Mouse (Mus musculus) adrenal gland, postnatal 36 days (tissue): Measurements from ENCODE around the gene Ciart. TPM values are rescaled to one million over a fixed set of nuclear protein-coding genes. Genes with fewer than 3 reads are reported as not detected.
"Not testable (repeated sequence)": the region's sequence is repeated elsewhere in the genome, so short reads cannot be mapped to it uniquely, and the experiment has no call there.

Source experiments
- DNase-seq, 2 experiments: peaks; one replicate each; pipeline ENCODE4 v3.0.0; 2021; ENCODE audit warnings: mixed read lengths in 1 of 2
- long read RNA-seq, 2 experiments: library from polyadenylated mRNA; stranded (forward); transcript quantifications; one replicate each; pipeline ENCODE4 v2.0.0; 2021; ENCODE audit warnings: borderline sequencing depth in 2 of 2
- total RNA-seq, 2 experiments: library from RNA; stranded (reverse); gene quantifications; 2 replicates each; pipeline ENCODE4 v1.2.3; 2021

Gene Ciart
- 1 to 10 TPM; 2.2 to 3.2 TPM for total RNA-seq
- long read RNA-seq, experiment 1, partial matches to known transcripts, result 1 of 2 reads
- long read RNA-seq, experiment 1, other reads (novel, unspliced or antisense), result 0 of 2 reads
- long read RNA-seq, experiment 2, partial matches to known transcripts, result 1 of 2 reads
- long read RNA-seq, experiment 2, other reads (novel, unspliced or antisense), result 0 of 2 reads

- DNase-seq, result peak; percentile 95 to 96
Observed at GRCm38 (mm10) chr3:95881979-95882815, at the start of gene Ciart. Gene Ciart (minus strand): TSS chr3:95882251.

- no peak for DNase-seq
Observed at GRCm38 (mm10) chr3:95931471-95931870, 49.4 kb upstream of the Ciart start.

GRCm38 (mm10) chr3:95930471-95930789 is 48.4 kb upstream of the Ciart start:
- no peak for DNase-seq

GRCm38 (mm10) chr3:95929581-95930470 is 47.8 kb upstream of the Ciart start:
- peak; percentile 53 to 72 for DNase-seq

GRCm38 (mm10) chr3:95928658-95929503 is 46.8 kb upstream of the Ciart start, which contains the start of gene Anp32e:
Gene Anp32e (plus strand): TSS chr3:95929246.
- peak; percentile 96 to 97 for DNase-seq

- no peak for DNase-seq
Observed at GRCm38 (mm10) chr3:95928261-95928657, 46.2 kb upstream of the Ciart start.

GRCm38 (mm10) chr3:95925087-95925486 is 43.0 kb upstream of the Ciart start:
- no peak for DNase-seq

GRCm38 (mm10) chr3:95924185-95924584 is 42.1 kb upstream of the Ciart start:
- DNase-seq, result no peak

GRCm38 (mm10) chr3:95923429-95923828 is 41.4 kb upstream of the Ciart start:
- not testable (repeated sequence) for DNase-seq

GRCm38 (mm10) chr3:95920532-95920931 is 38.5 kb upstream of the Ciart start:
- not testable (repeated sequence) for DNase-seq

GRCm38 (mm10) chr3:95916760-95917159 is 34.7 kb upstream of the Ciart start:
- DNase-seq, result no peak

- no peak for DNase-seq
Observed at GRCm38 (mm10) chr3:95914706-95915105, 32.7 kb upstream of the Ciart start.

- DNase-seq, result no peak
Observed at GRCm38 (mm10) chr3:95907613-95908012, 25.6 kb upstream of the Ciart start.

- DNase-seq, result peak; percentile 52 to 69
Observed at GRCm38 (mm10) chr3:95906860-95907259, 24.8 kb upstream of the Ciart start.

- peak; percentile 57 to 73 for DNase-seq
Observed at GRCm38 (mm10) chr3:95905940-95906492, 24.0 kb upstream of the Ciart start.

GRCm38 (mm10) chr3:95905146-95905939 is 23.3 kb upstream of the Ciart start:
- DNase-seq, result peak in 1 of 2 experiments; percentile 47

- DNase-seq, result peak in 1 of 2 experiments; percentile 25
Observed at GRCm38 (mm10) chr3:95904568-95904967, 22.5 kb upstream of the Ciart start, which contains the start of gene Car14. Gene Car14 (minus strand): TSS chr3:95904691.

- DNase-seq, result no peak
Observed at GRCm38 (mm10) chr3:95903753-95904502, 21.9 kb upstream of the Ciart start.

- no peak for DNase-seq
Observed at GRCm38 (mm10) chr3:95902643-95903042, 20.6 kb upstream of the Ciart start.

- no peak for DNase-seq
Observed at GRCm38 (mm10) chr3:95902373-95902625, 20.2 kb upstream of the Ciart start.
